Mouse (Mus musculus): ENCODE results near the gene Fbxw7. TPM values are rescaled to one million over a fixed set of nuclear protein-coding genes. Genes with fewer than 3 reads are reported as not detected.

Gene Fbxw7
- total RNA-seq, 2 experiments from 2014 or later: 3.6 to 14.8 TPM

DNA sequence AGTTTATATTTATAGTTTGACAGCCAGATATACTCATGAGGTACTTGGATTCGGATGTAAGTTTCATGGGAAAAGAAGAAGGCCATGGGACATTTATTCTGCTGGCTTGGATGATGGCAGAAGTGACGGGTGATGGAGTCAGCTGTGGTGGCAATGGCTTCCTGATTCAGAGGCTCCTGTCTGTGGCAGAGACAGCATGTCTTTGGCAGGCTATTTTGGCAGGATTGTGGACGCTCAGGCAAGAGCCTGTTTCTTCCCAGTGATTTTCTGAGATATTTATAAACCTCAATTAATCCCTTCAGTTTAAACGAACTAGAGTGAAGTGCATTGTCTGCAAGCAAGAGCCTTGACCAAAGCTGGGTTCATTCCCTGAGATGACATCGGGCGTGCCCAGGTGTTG lies 197.8 kb downstream of the Fbxw7 start:
- ATAC-seq (replicated peaks; ENCODE audit: poor library complexity, severe bottlenecking): no peak

DNA sequence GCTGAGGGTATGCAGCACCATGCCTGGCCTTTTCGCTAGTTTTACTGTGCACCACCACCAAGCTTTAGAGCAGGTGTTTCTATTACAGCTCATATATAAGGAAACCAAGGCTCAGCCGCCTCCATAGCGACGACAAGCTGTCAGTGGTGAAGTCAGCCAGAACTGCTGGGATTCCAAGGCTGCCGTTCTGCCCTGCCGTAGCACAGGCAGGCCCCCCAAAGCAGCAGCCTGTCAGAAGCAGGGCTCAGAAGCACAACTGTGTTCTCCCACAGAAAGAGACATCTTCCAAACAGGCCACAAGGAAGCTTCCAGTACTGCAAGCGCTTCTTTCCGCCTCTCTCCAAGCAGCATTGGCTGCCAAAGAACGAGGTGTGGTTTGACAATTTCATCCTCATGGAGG lies 200.6 kb downstream of the Fbxw7 start:
- no peak for ATAC-seq (replicated peaks; ENCODE audit: poor library complexity, severe bottlenecking)

DNA sequence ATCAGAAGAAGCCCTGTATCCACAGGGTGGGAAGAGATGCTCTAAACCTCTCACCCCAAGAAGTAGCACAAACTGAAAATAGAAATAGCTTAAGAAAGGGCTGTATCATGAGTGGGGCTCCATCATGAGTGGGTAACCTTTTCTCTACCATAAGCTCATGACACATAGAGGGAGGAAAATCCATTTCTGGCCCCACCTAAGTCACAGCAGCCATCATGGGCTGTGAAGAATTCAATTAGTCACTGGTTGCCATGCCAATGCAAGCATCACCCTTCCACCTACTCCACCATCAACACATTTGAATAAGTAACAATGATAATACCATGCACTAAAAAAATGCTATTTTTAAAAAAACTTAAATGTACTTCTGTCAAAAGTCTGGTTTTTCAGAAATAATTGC lies 205.1 kb downstream of the Fbxw7 start:
- ATAC-seq (replicated peaks; ENCODE audit: poor library complexity, severe bottlenecking): no peak

DNA sequence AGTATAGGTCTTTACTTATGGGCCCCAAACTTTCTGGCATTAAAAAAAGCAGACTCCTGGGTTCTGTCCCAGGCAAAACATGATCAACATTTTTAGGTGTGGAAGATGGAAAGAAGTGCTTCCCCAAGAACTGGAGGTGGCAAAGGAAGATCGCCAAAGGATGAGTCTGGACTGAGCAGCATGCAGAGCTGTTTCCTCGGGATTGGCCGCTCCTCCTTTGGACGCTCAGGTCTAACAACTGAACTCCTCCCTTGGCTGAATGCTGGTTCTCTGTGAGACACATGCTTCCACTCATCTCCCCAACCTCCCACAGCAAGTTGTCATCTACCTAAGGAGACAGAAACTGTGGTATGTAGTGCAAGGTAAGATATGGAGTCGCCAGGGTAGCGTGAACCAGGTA lies 206.7 kb downstream of the Fbxw7 start:
- ATAC-seq (replicated peaks; ENCODE audit: poor library complexity, severe bottlenecking): no peak

DNA sequence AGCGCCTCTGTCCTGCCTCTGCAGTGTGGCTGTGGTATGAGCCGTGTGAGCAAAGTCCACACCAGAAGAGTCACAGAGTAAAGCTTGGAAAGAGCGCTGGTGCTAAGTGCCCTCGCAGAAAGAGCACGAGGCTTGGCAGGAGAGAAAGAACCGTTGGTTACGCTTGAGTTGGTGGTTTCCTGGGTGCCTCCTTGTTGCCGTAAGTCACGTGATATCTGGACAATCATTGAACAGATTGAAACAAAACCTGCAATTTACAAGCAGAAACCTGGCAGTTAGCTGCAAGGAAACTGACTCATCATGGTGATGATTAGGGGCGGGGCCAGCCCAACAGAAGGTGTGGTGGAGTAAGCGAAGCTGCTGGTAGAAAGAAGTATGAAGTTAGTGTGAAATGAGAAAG lies 207.7 kb downstream of the Fbxw7 start:
- ATAC-seq (replicated peaks; ENCODE audit: poor library complexity, severe bottlenecking): no peak; the same call in 1 of the 2 replicates

DNA sequence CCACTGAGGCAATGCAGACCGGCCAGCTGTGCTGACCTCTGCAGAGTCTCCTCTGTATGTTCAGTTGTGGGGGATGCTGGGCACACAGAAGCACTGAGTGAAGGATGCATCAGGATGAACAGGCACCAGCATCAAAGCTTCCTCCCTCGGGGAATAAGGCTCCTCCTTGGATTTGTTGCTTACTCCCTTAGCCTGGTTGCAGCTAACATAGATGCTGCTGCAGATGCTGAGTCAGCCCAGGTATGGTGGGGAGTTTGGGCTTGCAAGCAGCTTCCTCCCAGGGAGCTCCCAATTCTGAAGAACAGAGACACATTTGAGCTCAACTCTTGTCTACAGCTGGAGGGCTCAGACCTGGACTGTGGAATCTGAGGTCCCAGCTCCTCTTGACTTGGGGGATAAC lies 209.2 kb downstream of the Fbxw7 start:
- ATAC-seq (replicated peaks; ENCODE audit: poor library complexity, severe bottlenecking): no peak

DNA sequence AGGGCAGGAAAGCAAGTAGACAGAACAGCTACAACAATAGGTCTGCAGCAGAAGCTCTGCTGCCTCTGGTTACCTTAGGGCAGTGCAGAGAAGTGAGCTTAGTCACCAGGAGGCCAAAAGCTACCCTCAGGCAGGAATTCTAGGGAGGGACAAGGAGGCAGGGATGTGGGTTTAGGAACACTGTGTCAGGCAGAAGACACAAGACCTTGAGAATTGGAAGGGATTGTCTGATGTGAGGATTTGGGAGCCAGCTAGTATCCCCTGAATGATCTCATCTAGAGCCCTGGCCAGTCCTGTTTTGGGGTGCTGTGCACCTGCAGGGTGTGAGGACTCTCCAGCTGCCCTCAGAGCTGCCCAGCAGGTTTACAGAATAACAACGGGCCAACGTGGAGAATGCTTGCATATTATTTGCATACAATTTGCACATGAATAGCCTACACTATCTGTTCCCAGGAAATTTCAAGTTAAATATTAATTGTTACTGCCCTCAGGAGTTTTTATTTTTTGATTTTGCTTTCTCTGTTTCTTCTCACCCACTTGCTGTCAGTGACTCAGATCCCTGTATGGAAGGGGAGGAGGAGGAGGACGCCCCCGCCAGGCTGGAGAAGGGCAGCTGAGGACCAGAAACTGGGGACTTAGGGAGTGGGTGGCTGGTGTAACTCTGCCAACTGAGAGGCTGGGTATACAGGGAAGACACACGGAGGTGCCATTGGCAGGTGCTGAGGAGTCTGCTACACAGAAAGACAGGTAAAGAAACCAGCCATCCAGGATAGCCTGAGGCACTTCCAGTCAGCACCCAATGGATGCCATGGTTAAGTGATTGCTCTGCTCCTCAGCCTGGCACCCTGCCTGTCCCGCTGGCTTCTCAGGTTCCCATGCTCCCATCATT lies 210.0 kb downstream of the Fbxw7 start:
- ATAC-seq (replicated peaks; ENCODE audit: poor library complexity, severe bottlenecking): no peak

Other genes with a start within 250 kb of the Fbxw7 start
- gene Arfip1, start 232.6 kb upstream of the Fbxw7 start, total RNA-seq (2014; fragmentation: Nextera tagmentation): 11.5 and 18.5 TPM in 2 replicates
- 40.3 and 49.1 TPM in 2 replicates for gene Arfip1, start 232.6 kb upstream of the Fbxw7 start, total RNA-seq (2017)
- gene Tigd4, start 221.7 kb upstream of the Fbxw7 start, total RNA-seq (2014; fragmentation: Nextera tagmentation): not detected in 2 replicates
- gene Tigd4, start 221.7 kb upstream of the Fbxw7 start, total RNA-seq (2017): not detected in 2 replicates
- gene Tmem154, start 149.1 kb upstream of the Fbxw7 start, total RNA-seq (2014; fragmentation: Nextera tagmentation): 4.8 and 7.6 TPM in 2 replicates
- 4.3 and 4.8 TPM in 2 replicates for gene Tmem154, start 149.1 kb upstream of the Fbxw7 start, total RNA-seq (2017)

Measured in granulocyte monocyte progenitor cell, adult 5-6 weeks (primary cell).